ENCODE assay signal across 30 mouse cellular contexts in genomic region chr7:24973208-24973607, GRCm38 (mm10). TPM values are rescaled to one million over a fixed set of nuclear protein-coding genes. Genes with fewer than 3 reads are reported as not detected.
A peak's percentile ranks its signal among the peaks of the same experiment; 100 is the strongest.
DNase-seq lines count a peak whose midpoint lies in the region; ATAC-seq and TF ChIP-seq lines count a peak whose summit lies in the region.
"Had no signal": no experiment of that assay in that cellular context is flagged by ENCODE, and none has a peak within 500 bp of the region (broad histone marks: within the 10 kb centered on the region; RNA-seq: fewer than 3 reads in every experiment).

No protein-coding gene starts in this region.

- no peaks in the 10 kb centered on the region for H3K9me3 ChIP-seq in forebrain, embryonic 12.5 days
- no peaks in the 10 kb centered on the region for H3K9me3 ChIP-seq in forebrain, embryonic 15.5 days
- H3K9me3 ChIP-seq in kidney, embryonic 15.5 days (replicated peaks) = no peaks in the 10 kb centered on the region
- no peaks in the 10 kb centered on the region for H3K9me3 ChIP-seq in CH12.LX (replicated peaks; ENCODE audit: low read length)
- H3K9me3 ChIP-seq in liver, embryonic 13.5 days (replicated peaks) = no peaks in the 10 kb centered on the region
- H3K9me3 ChIP-seq: embryonic facial prominence, embryonic 10.5 days; embryonic facial prominence, embryonic 15.5 days; forebrain, embryonic 13.5 days; heart, embryonic 12.5 days; limb, embryonic 10.5 days; limb, embryonic 15.5 days; midbrain, embryonic 13.5 days had no signal

- dilution Hi-C loops in CH12.LX (cut with MboI; ENCODE audit: extremely low pct_ligation_motif_present, extremely low pct_unique_long_range_greater_than_20kb, low sequenced_read_pairs) = no loop called here

- H3K9ac ChIP-seq in forebrain, embryonic 12.5 days = no peak overlapping the region
- H3K9ac ChIP-seq in forebrain, embryonic 15.5 days (replicated peaks) = no peak overlapping the region
- no peak overlapping the region for H3K9ac ChIP-seq in kidney, embryonic 15.5 days
- H3K9ac ChIP-seq in CH12.LX (ENCODE audit: insufficient read depth, low read depth) = no peak overlapping the region
- H3K9ac ChIP-seq in liver, embryonic 13.5 days = no peak overlapping the region
- H3K9ac ChIP-seq: limb, embryonic 15.5 days had no signal

- in situ Hi-C loops in CH12.LX (cut with MboI; ENCODE audit: low pct_ligation_motif_present, low pct_unique_long_range_greater_than_20kb, low sequenced_read_pairs) = no loop called here

- DNase-seq in kidney, adult 18-20 months = no peak
- no peak for DNase-seq in CH12.LX (ENCODE audit: extremely low read depth)
- no peak for DNase-seq in liver, embryonic 13.5 days
- DNase-seq in lung, postnatal 10 days = no peak

- 0 out of 2 replicates have a peak overlapping the region, but pooled peaks have one; percentile 83 for H3K4me2 ChIP-seq in forebrain, embryonic 12.5 days
- H3K4me2 ChIP-seq in forebrain, embryonic 15.5 days (replicated peaks) = no peak overlapping the region
- peak overlapping the region; percentile 78; the same call in 1 of the 2 replicates for H3K4me2 ChIP-seq in kidney, embryonic 15.5 days
- H3K4me2 ChIP-seq in CH12.LX (ENCODE audit: insufficient read depth, low read depth, poor library complexity, severe bottlenecking) = peak overlapping the region; percentile 16; the same call in 1 of the 2 replicates
- H3K4me2 ChIP-seq in liver, embryonic 13.5 days = peak overlapping the region; percentile 92

- no peak for ATAC-seq in forebrain, embryonic 12.5 days (ENCODE audit: low FRiP score)
- ATAC-seq in forebrain, embryonic 15.5 days (replicated peaks) = no peak
- no peak for ATAC-seq in kidney, embryonic 15.5 days (replicated peaks; ENCODE audit: low FRiP score)
- ATAC-seq in liver, embryonic 13.5 days (ENCODE audit: low read depth) = no peak

- no peaks in the 10 kb centered on the region; the same call in 1 of the 2 replicates for H3K27me3 ChIP-seq in forebrain, embryonic 12.5 days
- no peaks in the 10 kb centered on the region for H3K27me3 ChIP-seq in forebrain, embryonic 15.5 days
- no peaks in the 10 kb centered on the region for H3K27me3 ChIP-seq in kidney, embryonic 15.5 days
- peaks cover 21% of the 10 kb centered on the region for H3K27me3 ChIP-seq in CH12.LX (replicated peaks)
- H3K27me3 ChIP-seq in liver, embryonic 13.5 days = no peaks in the 10 kb centered on the region
- H3K27me3 ChIP-seq: embryonic facial prominence, embryonic 15.5 days; forebrain, embryonic 13.5 days; heart, embryonic 12.5 days; limb, embryonic 15.5 days; midbrain, embryonic 13.5 days had no signal

- no peak overlapping the region for H3K4me3 ChIP-seq in forebrain, embryonic 12.5 days (replicated peaks)
- H3K4me3 ChIP-seq in forebrain, embryonic 15.5 days = no peak overlapping the region
- no peak overlapping the region for H3K4me3 ChIP-seq in kidney, embryonic 15.5 days (replicated peaks)
- no peak overlapping the region for H3K4me3 ChIP-seq in CH12.LX (replicated peaks in 1 of 3; ENCODE audit: low read depth in 2 of 3, low read length in 2 of 3, poor library complexity in 1 of 3)
- peak overlapping the region; percentile 78; the same call in 1 of the 2 replicates for H3K4me3 ChIP-seq in liver, embryonic 13.5 days (replicated peaks)

- H3K4me1 ChIP-seq in forebrain, embryonic 12.5 days = peaks cover 10% of the 10 kb centered on the region
- peaks cover 18% of the 10 kb centered on the region for H3K4me1 ChIP-seq in forebrain, embryonic 15.5 days
- peaks cover 5% of the 10 kb centered on the region for H3K4me1 ChIP-seq in kidney, embryonic 15.5 days
- H3K4me1 ChIP-seq in CH12.LX (ENCODE audit: control insufficient read depth in 1 of 2, insufficient read depth in 2 of 2) = peaks cover 5 to 35% of the 10 kb centered on the region in 2 experiments; a peak in 3 of 4 replicates
- H3K4me1 ChIP-seq in liver, embryonic 13.5 days (replicated peaks) = peaks cover 31% of the 10 kb centered on the region

- TF ChIP-seq CTCF in CH12.LX (conservative IDR thresholded peaks at IDR 0.05 in 1 of 2, IDR thresholded peaks at IDR 0.05 in 1 of 2; ENCODE audit: low read depth in 2 of 2, low read length in 2 of 2) = no peak

- TF ChIP-seq EP300 in CH12.LX (IDR thresholded peaks at IDR 0.05; ENCODE audit: low read length) = no peak

- no peak for TF ChIP-seq POLR2A in CH12.LX (IDR thresholded peaks at IDR 0.05; ENCODE audit: low read depth, low read length)

- no peak for TF ChIP-seq RAD21 in CH12.LX (IDR thresholded peaks at IDR 0.05; ENCODE audit: low read depth, low read length)

- H3K79me2 ChIP-seq in CH12.LX (replicated peaks; ENCODE audit: control insufficient read depth, extremely low read depth, insufficient read depth, poor library complexity, severe bottlenecking) = no peaks in the 10 kb centered on the region

- peaks cover 5% of the 10 kb centered on the region; the same call in 1 of the 2 replicates for H3K36me3 ChIP-seq in forebrain, embryonic 12.5 days (replicated peaks)
- H3K36me3 ChIP-seq in forebrain, embryonic 15.5 days = peaks cover 11% of the 10 kb centered on the region; the same call in 1 of the 2 replicates
- peaks cover 9% of the 10 kb centered on the region for H3K36me3 ChIP-seq in kidney, embryonic 15.5 days
- peaks cover 0 to 17% of the 10 kb centered on the region in 2 experiments for H3K36me3 ChIP-seq in CH12.LX (replicated peaks in 1 of 2; ENCODE audit: control insufficient read depth in 1 of 2, insufficient read depth in 1 of 2, low read length in 1 of 2)
- 0 out of 2 replicates have a peak, but pooled peaks cover 8% of the 10 kb centered on the region for H3K36me3 ChIP-seq in liver, embryonic 13.5 days
- H3K36me3 ChIP-seq: embryonic facial prominence, embryonic 10.5 days had no signal

- no peak overlapping the region for H3K27ac ChIP-seq in forebrain, embryonic 12.5 days
- no peak overlapping the region for H3K27ac ChIP-seq in forebrain, embryonic 15.5 days (replicated peaks)
- H3K27ac ChIP-seq in kidney, embryonic 15.5 days = no peak overlapping the region
- no peak overlapping the region for H3K27ac ChIP-seq in CH12.LX (ENCODE audit: insufficient read depth, low read depth)
- H3K27ac ChIP-seq in liver, embryonic 13.5 days = no peak overlapping the region
- H3K27ac ChIP-seq: embryonic facial prominence, embryonic 10.5 days; embryonic facial prominence, embryonic 15.5 days; forebrain, embryonic 13.5 days; midbrain, embryonic 13.5 days had no signal

- WGBS in forebrain, embryonic 12.5 days = 80% methylated on average over 4 of the region's 4 CpGs
- 90% methylated on average over 4 of the region's 4 CpGs for WGBS in forebrain, embryonic 15.5 days
- WGBS in kidney, embryonic 15.5 days = 83% methylated on average over 4 of the region's 4 CpGs
- WGBS in liver, embryonic 13.5 days (ENCODE audit: insufficient replicate concordance) = 75% methylated on average over 4 of the region's 4 CpGs

TF ChIP-seq in CH12.LX, 34 proteins besides CTCF, POLR2A, EP300 and RAD21 (continues in another document):
- TF ChIP-seq JUN (IDR thresholded peaks at IDR 0.05; ENCODE audit: insufficient read depth, low read depth, low read length) (no peak), SMC3 (IDR thresholded peaks at IDR 0.05; ENCODE audit: low read depth, low read length) (no peak), PAX5 (IDR thresholded peaks at IDR 0.05; ENCODE audit: low read length) (no peak), BHLHE40 (IDR thresholded peaks at IDR 0.05; ENCODE audit: low read depth, low read length) (no peak), TCF12 (IDR thresholded peaks at IDR 0.05; ENCODE audit: low read depth, low read length) (no peak), NELFE (IDR thresholded peaks at IDR 0.05; ENCODE audit: low read depth, low read length) (no peak), ETS1 (conservative IDR thresholded peaks at IDR 0.05; ENCODE audit: low read depth, low read length) (no peak), CHD1 (IDR thresholded peaks at IDR 0.05; ENCODE audit: low read depth, low read length) (no peak), SIN3A (IDR thresholded peaks at IDR 0.05; ENCODE audit: low read length) (no peak), ZMIZ1 (IDR thresholded peaks at IDR 0.05; ENCODE audit: low read depth, low read length) (no peak), MEF2A (IDR thresholded peaks at IDR 0.05; ENCODE audit: borderline replicate concordance, low read depth, low read length) (no peak), USF2 (conservative IDR thresholded peaks at IDR 0.05; ENCODE audit: low read depth, low read length) (no peak), CHD2 (IDR thresholded peaks at IDR 0.05; ENCODE audit: low read length) (no peak), NRF1 (IDR thresholded peaks at IDR 0.05; ENCODE audit: low read depth, low read length) (no peak), IRF4 (IDR thresholded peaks at IDR 0.05; ENCODE audit: low read depth, low read length) (no peak)

RNA-seq across cellular contexts. Expression of gene Rabac1, which starts 0.7 kb away (rescaled TPM):
- polyA plus RNA-seq in forebrain, embryonic 12.5 days (2016; fragmentation: Nextera tagmentation; extraction: Ambion mirVana) = 82.3 and 87.7 TPM in 2 replicates
- polyA plus RNA-seq in forebrain, embryonic 15.5 days (2015; fragmentation: Nextera tagmentation; extraction: Ambion mirVana) = 195 and 196 TPM in 2 replicates
- polyA plus RNA-seq in kidney, embryonic 15.5 days (2015; fragmentation: Nextera tagmentation; extraction: Ambion mirVana) = 143 and 153 TPM in 2 replicates
- total RNA-seq in CH12.LX (2012; rRNA removed) = 89.0 and 135 TPM in 2 replicates
- 64.4 and 70.5 TPM in 2 replicates for total RNA-seq in CH12.LX (2014; rRNA removed)
- polyA plus RNA-seq in CH12.LX (2012; ENCODE audit: insufficient read length, low read depth) = 37.3 and 44.6 TPM in 2 replicates
- polyA plus RNA-seq in liver, embryonic 13.5 days (2015; fragmentation: Nextera tagmentation; extraction: Ambion mirVana) = 56.4 and 59.5 TPM in 2 replicates

RNA-seq across cellular contexts. Expression of gene Gm4881, which starts 28.9 kb away (rescaled TPM):
- polyA plus RNA-seq in forebrain, embryonic 12.5 days (2016; fragmentation: Nextera tagmentation; extraction: Ambion mirVana) = 1.0 and 1.7 TPM in 2 replicates
- 0.22 and 1.3 TPM in 2 replicates for polyA plus RNA-seq in forebrain, embryonic 15.5 days (2015; fragmentation: Nextera tagmentation; extraction: Ambion mirVana)
- polyA plus RNA-seq in kidney, embryonic 15.5 days (2015; fragmentation: Nextera tagmentation; extraction: Ambion mirVana) = not detected in 2 replicates
- total RNA-seq in CH12.LX (2012; rRNA removed) (not detected in 2 replicates), CH12.LX (2014; rRNA removed) (not detected in 2 replicates)
- polyA plus RNA-seq in CH12.LX (2012; ENCODE audit: insufficient read length, low read depth) = not detected in 2 replicates
- polyA plus RNA-seq in liver, embryonic 13.5 days (2015; fragmentation: Nextera tagmentation; extraction: Ambion mirVana) = not detected in 2 replicates
- total RNA-seq: adrenal gland, adult 2 months; adrenal gland, postnatal 36 days; gastrocnemius, postnatal 36 days; heart, adult 2 months; heart, postnatal 25 days; left cerebral cortex, postnatal 10 days; megakaryocyte progenitor cell, adult 5-6 weeks; monocyte, adult 5-6 weeks had no signal
- polyA plus RNA-seq: activated CD4-positive, CD25-positive, alpha-beta regulatory T cell, adult 4 months; adrenal gland, adult 2 months; CD4-positive, CD25-positive, alpha-beta regulatory T cell, adult 4 months; cortical plate, adult 2 months; embryonic facial prominence, embryonic 15.5 days; heart, adult 2 months; heart, embryonic 12.5 days; intestine, embryonic 14.5 days; limb, embryonic 10.5 days; limb, embryonic 15.5 days; lung, embryonic 14.5 days; small intestine, adult 2 months; stomach, embryonic 14.5 days; urinary bladder, adult 2 months had no signal

RNA-seq across cellular contexts. Expression of gene Atp1a3, which starts 32.5 kb away (rescaled TPM):
- polyA plus RNA-seq in forebrain, embryonic 12.5 days (2016; fragmentation: Nextera tagmentation; extraction: Ambion mirVana) = 68.2 and 87.4 TPM in 2 replicates
- polyA plus RNA-seq in forebrain, embryonic 15.5 days (2015; fragmentation: Nextera tagmentation; extraction: Ambion mirVana) = 181 and 191 TPM in 2 replicates
- polyA plus RNA-seq in kidney, embryonic 15.5 days (2015; fragmentation: Nextera tagmentation; extraction: Ambion mirVana) = 0.68 and 2.1 TPM in 2 replicates
- 0.08 and 0.17 TPM in 2 replicates for total RNA-seq in CH12.LX (2012; rRNA removed)
- not detected in 2 replicates for total RNA-seq in CH12.LX (2014; rRNA removed)
- polyA plus RNA-seq in CH12.LX (2012; ENCODE audit: insufficient read length, low read depth) = 0.15 and 0.24 TPM in 2 replicates
- polyA plus RNA-seq in liver, embryonic 13.5 days (2015; fragmentation: Nextera tagmentation; extraction: Ambion mirVana) = 0.82 and 0.87 TPM in 2 replicates

Comparison
In these comparisons a context has a peak if more than half of its experiments do, and no peak if none do; other contexts are left out.
1. RNA of gene Atp1a3, which starts 32.5 kb away (polyA plus RNA-seq): 181 to 191 TPM in forebrain, embryonic 15.5 days and 68.2 to 87.4 TPM in forebrain, embryonic 12.5 days; 0.68 to 2.1 TPM in kidney, embryonic 15.5 days, 0.82 to 0.87 TPM in liver, embryonic 13.5 days and 0.15 to 0.24 TPM in CH12.LX; every median in the first group is over 10 times any median in the second.